Mouse (Mus musculus): ENCODE measurements around the gene Mmp11.

GRCm38 (mm10) chr10:75940520-75940919 is 4.2 kb upstream of the Mmp11 start, which contains the start of gene Gm867:
- TF ChIP-seq CTCF (IDR thresholded peaks at IDR 0.05; ENCODE audit: control insufficient read depth, insufficient read depth, insufficient replicate concordance, low read depth, low read length) (no peak), POLR2A (IDR thresholded peaks at IDR 0.05; ENCODE audit: control insufficient read depth, low read depth, low read length) (no peak)
